Mouse (Mus musculus) cortical plate, adult 2 months (tissue): ENCODE results near the gene Nbeal2.

Source experiments
- CTCF ChIP-seq: fragments of 200-500 bp; IDR thresholded peaks from 2 replicates; pipeline ENCODE4 v1.5.1; 2011; ENCODE audit warnings: mild to moderate bottlenecking, control low read depth, low read length; ENCODE audit not compliant: insufficient read depth; ENCODE audit errors: extremely low read depth
- POLR2A ChIP-seq: fragments of 200-500 bp; IDR thresholded peaks from 2 replicates; pipeline ENCODE4 v1.6.1; 2011; ENCODE audit warnings: mild to moderate bottlenecking, low read length, control low read depth; ENCODE audit not compliant: insufficient read depth; ENCODE audit errors: extremely low read depth

DNA sequence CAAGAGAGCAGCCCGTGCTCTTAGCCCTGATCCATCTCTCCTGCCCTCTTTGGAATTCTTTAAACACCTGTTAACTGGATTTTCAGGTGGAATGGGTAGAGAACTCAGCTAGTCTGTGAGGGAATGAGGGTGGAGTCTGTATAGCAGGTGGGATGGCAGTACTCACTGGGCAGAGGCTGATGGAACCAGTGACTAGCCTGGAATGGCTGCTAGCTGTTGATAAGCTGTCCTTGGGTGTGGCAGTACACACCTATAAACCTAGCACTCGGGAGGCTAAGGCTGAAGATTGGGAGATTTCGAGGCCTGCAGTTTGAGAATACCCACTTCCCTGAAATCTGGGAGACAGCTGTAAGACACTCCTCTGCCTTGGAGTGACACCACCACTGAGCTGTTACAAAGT is 45.6 kb upstream of the Nbeal2 start:
- TF ChIP-seq CTCF (no peak), POLR2A (no peak)
